Mouse (Mus musculus): ENCODE data around the gene Hira. TPM values are rescaled to one million over a fixed set of nuclear protein-coding genes. Genes with fewer than 3 reads are reported as not detected.

The Hira gene
- total and polyA plus RNA-seq, 3 experiments: 19.0 to 23.1 (median 20.9) TPM

DNA sequence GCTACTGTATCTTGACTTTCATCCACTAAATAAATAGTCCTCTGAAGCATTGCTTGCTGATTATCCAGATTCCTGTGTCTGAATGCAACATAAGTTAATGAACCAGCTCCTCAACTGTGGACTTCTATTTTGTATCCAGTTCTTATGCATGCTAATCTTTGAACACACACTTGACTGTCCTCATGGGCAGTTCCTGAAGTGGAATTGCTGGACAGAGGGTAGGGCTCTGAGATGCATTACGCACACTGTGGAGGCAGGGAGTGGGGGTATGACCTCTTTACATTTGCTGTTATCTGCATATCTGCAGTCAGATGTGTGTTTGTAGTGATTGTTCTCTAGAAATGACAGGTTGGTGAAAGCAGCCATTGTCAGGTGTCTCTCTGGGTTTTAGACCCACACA is 51.1 kb downstream of the Hira start:
- Histone ChIP-seq H3K36me3 (ENCODE audit: control insufficient read depth, insufficient read depth, low read length) (peaks cover 2% of the 10 kb centered on the region; the same call in 1 of the 2 replicates), H3K79me2 (replicated peaks; ENCODE audit: control insufficient read depth, insufficient read depth, low read length) (no peaks in the 10 kb centered on the region), H3K4me1 (ENCODE audit: control insufficient read depth, insufficient read depth, low read length) (no peaks in the 10 kb centered on the region), H3K4me3 (no peak overlapping the region), H3K27ac (no peak overlapping the region), H3K9ac (ENCODE audit: low read depth, low read length) (no peak overlapping the region), H3K27me3 (ENCODE audit: control insufficient read depth, insufficient read depth, low read length) (no peaks in the 10 kb centered on the region)
- WGBS: 97% methylated on average over 1 of the region's 1 CpGs
- no peak for DNase-seq
- TF ChIP-seq EP300 (IDR thresholded peaks at IDR 0.05; ENCODE audit: insufficient read depth, low read depth, low read length) (no peak), POLR2A (IDR thresholded peaks at IDR 0.05; ENCODE audit: insufficient read depth, low read depth, low read length) (no peak), CTCF (IDR thresholded peaks at IDR 0.05) (no peak)
- intact Hi-C loops (cut with DNase I): no loop called here

DNA sequence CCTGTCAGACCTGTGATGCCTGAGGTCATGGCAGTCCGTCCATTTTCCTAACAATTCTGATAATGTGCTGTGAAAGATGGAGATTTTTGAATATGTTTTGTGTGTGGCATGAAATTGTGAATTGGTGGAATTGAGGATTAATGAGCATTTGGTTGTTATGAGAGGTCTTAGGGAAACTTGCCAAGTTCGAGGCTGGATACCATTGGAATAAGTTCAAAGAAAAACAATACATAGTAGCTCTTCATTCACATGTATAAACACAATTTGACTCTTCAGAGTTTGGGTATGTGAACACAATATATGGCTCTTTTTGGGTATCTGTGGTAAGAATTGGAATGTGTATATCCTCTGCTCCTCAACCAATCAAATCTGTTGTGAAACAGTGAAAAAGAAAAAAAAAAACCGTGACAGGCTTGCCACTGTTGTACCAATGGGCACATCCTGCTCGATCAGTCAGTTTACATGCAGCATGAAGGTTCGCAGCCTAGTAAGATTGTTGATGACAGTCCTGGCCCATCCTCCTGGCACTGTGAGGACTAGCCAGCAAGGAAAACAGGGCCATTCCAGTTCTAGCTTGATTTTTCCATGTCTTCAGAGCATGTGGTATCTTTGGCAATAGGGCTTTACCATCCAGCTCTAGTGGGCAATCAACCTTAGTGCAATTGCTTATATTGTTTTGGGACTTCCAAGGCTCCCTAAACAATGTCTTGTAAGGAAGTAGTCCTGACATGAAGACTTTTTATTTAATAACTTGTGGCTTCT is 61.7 kb downstream of the Hira start:
- H3K4me1 ChIP-seq (ENCODE audit: control insufficient read depth, insufficient read depth, low read length): no peaks in the 10 kb centered on the region
- H3K4me3 ChIP-seq: no peak overlapping the region
- TF ChIP-seq EP300 (IDR thresholded peaks at IDR 0.05; ENCODE audit: insufficient read depth, low read depth, low read length): no peak
- TF ChIP-seq CTCF (IDR thresholded peaks at IDR 0.05): no peak
- no peak for TF ChIP-seq POLR2A (IDR thresholded peaks at IDR 0.05; ENCODE audit: insufficient read depth, low read depth, low read length)
- intact Hi-C loops (cut with DNase I): no loop called here
- no peak overlapping the region for H3K9ac ChIP-seq (ENCODE audit: low read depth, low read length)
- H3K36me3 ChIP-seq (ENCODE audit: control insufficient read depth, insufficient read depth, low read length): peaks cover 2% of the 10 kb centered on the region
- H3K27ac ChIP-seq: no peak overlapping the region
- no peaks in the 10 kb centered on the region for H3K27me3 ChIP-seq (ENCODE audit: control insufficient read depth, insufficient read depth, low read length)
- DNase-seq: no peak
- H3K79me2 ChIP-seq (replicated peaks; ENCODE audit: control insufficient read depth, insufficient read depth, low read length): no peaks in the 10 kb centered on the region
- WGBS: 85% methylated on average over 5 of the region's 5 CpGs

DNA sequence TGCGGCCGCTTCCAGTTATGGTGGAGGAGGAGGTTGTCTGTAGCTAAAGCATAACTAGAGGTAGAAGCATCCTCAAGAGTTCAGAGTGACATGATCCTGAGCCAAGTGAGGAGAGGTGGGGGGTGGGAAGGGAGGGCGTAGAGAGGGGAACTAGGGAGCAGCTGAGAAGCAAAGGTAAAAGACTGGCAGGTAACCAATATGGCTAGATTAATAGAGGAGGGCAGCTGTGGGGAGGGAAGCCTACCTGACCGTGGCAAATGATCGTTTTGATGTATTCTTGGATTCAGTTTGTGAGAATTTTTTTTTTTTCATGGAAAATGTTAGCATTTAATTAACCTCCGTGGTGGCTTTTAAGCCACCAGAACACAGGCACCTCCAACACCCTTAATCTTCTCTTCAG is 67.1 kb downstream of the Hira start:
- H3K9ac ChIP-seq (ENCODE audit: low read depth, low read length): no peak overlapping the region
- no peaks in the 10 kb centered on the region for H3K79me2 ChIP-seq (replicated peaks; ENCODE audit: control insufficient read depth, insufficient read depth, low read length)
- intact Hi-C loops (cut with DNase I): no loop called here
- TF ChIP-seq CTCF (IDR thresholded peaks at IDR 0.05) (no peak), POLR2A (IDR thresholded peaks at IDR 0.05; ENCODE audit: insufficient read depth, low read depth, low read length) (no peak), EP300 (IDR thresholded peaks at IDR 0.05; ENCODE audit: insufficient read depth, low read depth, low read length) (no peak)
- no peak overlapping the region for H3K4me3 ChIP-seq
- no peak overlapping the region for H3K27ac ChIP-seq
- no peak for DNase-seq
- no peaks in the 10 kb centered on the region for H3K27me3 ChIP-seq (ENCODE audit: control insufficient read depth, insufficient read depth, low read length)
- WGBS: 89% methylated on average over 6 of the region's 6 CpGs
- no peaks in the 10 kb centered on the region for H3K4me1 ChIP-seq (ENCODE audit: control insufficient read depth, insufficient read depth, low read length)
- H3K36me3 ChIP-seq (ENCODE audit: control insufficient read depth, insufficient read depth, low read length): no peaks in the 10 kb centered on the region; the same call in 1 of the 2 replicates

DNA sequence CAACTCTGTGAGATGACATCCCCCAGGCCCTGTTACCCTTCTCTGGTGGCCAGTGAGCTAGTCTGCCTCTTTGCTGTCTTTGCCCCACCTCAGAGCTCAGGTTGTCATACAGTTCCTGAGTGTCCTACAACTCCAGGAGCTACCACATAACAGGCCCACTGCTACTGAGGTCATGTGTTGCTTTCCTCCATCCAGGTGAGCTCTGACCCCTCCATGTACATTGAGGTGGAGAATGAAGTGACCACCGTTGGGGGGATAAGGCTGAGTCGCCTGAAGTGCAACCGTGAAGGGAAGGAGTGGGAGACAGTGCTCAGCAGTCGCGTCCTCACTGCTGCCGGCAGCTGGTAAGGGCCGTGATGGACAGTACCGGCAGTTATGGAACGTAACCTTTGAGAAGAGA is 72.1 kb downstream of the Hira start:
- H3K79me2 ChIP-seq (replicated peaks; ENCODE audit: control insufficient read depth, insufficient read depth, low read length): no peaks in the 10 kb centered on the region
- H3K4me3 ChIP-seq: no peak overlapping the region
- DNase-seq: no peak
- intact Hi-C loops (cut with DNase I): no loop called here
- H3K36me3 ChIP-seq (ENCODE audit: control insufficient read depth, insufficient read depth, low read length): no peaks in the 10 kb centered on the region; the same call in 1 of the 2 replicates
- no peaks in the 10 kb centered on the region for H3K27me3 ChIP-seq (ENCODE audit: control insufficient read depth, insufficient read depth, low read length)
- no peak for TF ChIP-seq POLR2A (IDR thresholded peaks at IDR 0.05; ENCODE audit: insufficient read depth, low read depth, low read length)
- TF ChIP-seq EP300 (IDR thresholded peaks at IDR 0.05; ENCODE audit: insufficient read depth, low read depth, low read length): no peak
- no peak for TF ChIP-seq CTCF (IDR thresholded peaks at IDR 0.05)
- no peak overlapping the region for H3K9ac ChIP-seq (ENCODE audit: low read depth, low read length)
- 94% methylated on average over 9 of the region's 9 CpGs for WGBS
- no peak overlapping the region for H3K27ac ChIP-seq
- no peaks in the 10 kb centered on the region for H3K4me1 ChIP-seq (ENCODE audit: control insufficient read depth, insufficient read depth, low read length)

DNA sequence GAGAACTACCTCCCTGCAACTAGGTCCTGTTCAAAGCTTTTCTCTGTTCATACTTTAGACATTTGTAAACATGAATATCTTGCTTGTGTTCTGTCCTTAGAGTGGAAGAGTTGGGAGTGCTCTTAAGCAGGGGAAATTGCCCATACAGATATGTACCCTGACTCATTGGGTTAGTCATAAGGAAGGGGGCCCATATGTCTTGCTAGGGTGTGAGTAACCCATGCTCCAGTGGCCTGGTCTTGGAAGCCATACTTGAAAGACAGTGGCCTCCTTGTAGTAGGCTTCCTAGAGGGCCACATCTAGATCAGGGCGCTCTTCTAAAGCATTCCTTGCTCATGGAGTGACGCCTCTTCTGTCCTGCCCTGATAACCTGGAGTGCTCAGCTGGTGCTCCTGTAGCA is 73.5 kb downstream of the Hira start:
- Histone ChIP-seq H3K79me2 (replicated peaks; ENCODE audit: control insufficient read depth, insufficient read depth, low read length) (no peaks in the 10 kb centered on the region), H3K36me3 (ENCODE audit: control insufficient read depth, insufficient read depth, low read length) (no peaks in the 10 kb centered on the region; the same call in 1 of the 2 replicates), H3K27me3 (ENCODE audit: control insufficient read depth, insufficient read depth, low read length) (no peaks in the 10 kb centered on the region), H3K27ac (no peak overlapping the region), H3K4me3 (no peak overlapping the region), H3K4me1 (ENCODE audit: control insufficient read depth, insufficient read depth, low read length) (no peaks in the 10 kb centered on the region), H3K9ac (ENCODE audit: low read depth, low read length) (no peak overlapping the region)
- intact Hi-C loops (cut with DNase I): no loop called here
- DNase-seq: no peak
- 92% methylated on average over 2 of the region's 2 CpGs for WGBS
- TF ChIP-seq EP300 (IDR thresholded peaks at IDR 0.05; ENCODE audit: insufficient read depth, low read depth, low read length) (no peak), POLR2A (IDR thresholded peaks at IDR 0.05; ENCODE audit: insufficient read depth, low read depth, low read length) (no peak), CTCF (IDR thresholded peaks at IDR 0.05) (no peak)

DNA sequence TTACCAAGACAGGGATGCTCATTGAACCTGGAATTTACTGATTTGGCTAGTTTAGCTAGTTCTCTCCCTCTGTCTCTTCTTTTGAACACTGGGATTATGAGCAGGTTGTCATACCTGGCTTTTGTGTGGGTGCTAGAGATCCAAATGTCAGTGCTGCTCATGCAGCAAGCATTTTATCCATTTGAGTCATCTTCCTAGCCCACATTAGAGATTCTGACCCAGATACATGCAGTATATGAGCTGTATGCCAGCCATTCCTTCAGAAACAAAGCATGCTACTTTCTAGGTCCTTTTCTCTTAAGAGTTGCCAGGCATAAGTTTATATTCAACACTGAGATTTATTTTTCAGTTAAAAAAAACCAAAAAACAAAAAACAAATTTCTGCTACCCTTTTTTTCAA is 76.0 kb downstream of the Hira start:
- Histone ChIP-seq H3K4me1 (ENCODE audit: control insufficient read depth, insufficient read depth, low read length) (no peaks in the 10 kb centered on the region), H3K4me3 (no peak overlapping the region), H3K27ac (no peak overlapping the region), H3K79me2 (replicated peaks; ENCODE audit: control insufficient read depth, insufficient read depth, low read length) (no peaks in the 10 kb centered on the region), H3K27me3 (ENCODE audit: control insufficient read depth, insufficient read depth, low read length) (no peaks in the 10 kb centered on the region), H3K36me3 (ENCODE audit: control insufficient read depth, insufficient read depth, low read length) (no peaks in the 10 kb centered on the region), H3K9ac (ENCODE audit: low read depth, low read length) (no peak overlapping the region)
- TF ChIP-seq POLR2A (IDR thresholded peaks at IDR 0.05; ENCODE audit: insufficient read depth, low read depth, low read length) (no peak), EP300 (IDR thresholded peaks at IDR 0.05; ENCODE audit: insufficient read depth, low read depth, low read length) (no peak), CTCF (IDR thresholded peaks at IDR 0.05) (no peak)
- intact Hi-C loops (cut with DNase I): no loop called here
- DNase-seq: no peak
